Mouse (Mus musculus): ENCODE measurements around the gene Golga4. TPM values are rescaled to one million over a fixed set of nuclear protein-coding genes. Genes with fewer than 3 reads are reported as not detected.

The Golga4 gene
- polyA plus RNA-seq, 1 experiment: 18.5 TPM

DNA sequence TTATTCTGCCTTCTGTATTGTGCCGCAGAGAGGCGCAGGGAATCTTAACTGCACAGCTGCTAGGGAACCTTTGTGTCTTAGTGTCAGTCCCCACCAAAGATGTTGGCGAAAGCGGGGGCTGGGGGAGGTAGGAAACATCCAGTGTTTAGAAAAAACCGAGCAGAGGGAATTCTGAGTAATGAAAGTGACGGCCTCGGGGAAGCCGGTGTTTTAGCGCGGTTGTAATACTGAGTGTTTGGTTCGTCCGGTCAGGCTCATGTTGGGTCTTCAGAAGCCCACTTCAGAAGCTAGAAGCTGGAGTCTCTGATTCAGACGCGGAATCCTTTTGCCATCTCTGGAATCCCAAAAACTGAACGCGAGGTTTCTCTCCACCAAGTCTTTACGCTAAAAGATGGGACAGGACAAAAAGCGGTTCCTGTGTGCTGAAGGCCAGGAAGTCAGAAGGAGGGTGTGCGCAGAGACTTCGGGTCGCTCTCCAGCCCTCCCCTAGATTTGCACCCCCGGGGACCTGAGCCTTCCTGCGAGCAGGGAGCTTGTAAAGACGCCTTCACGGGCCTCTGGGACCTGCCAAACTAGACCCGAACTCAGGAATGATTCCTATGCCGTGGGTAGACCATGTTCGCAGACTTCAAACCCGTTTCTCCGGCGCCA is 28.7 kb upstream of the Golga4 start:
- Histone ChIP-seq H3K79me2 (ENCODE audit: control insufficient read depth, insufficient read depth) (no peaks in the 10 kb centered on the region), H3K4me2 (ENCODE audit: low read depth) (peak overlapping the region; percentile 77), H3K36me3 (ENCODE audit: control insufficient read depth, insufficient read depth) (no peaks in the 10 kb centered on the region), H3K4me3 (no peak overlapping the region), H3K27me3 (ENCODE audit: control insufficient read depth, insufficient read depth, insufficient read length) (peaks cover 37% of the 10 kb centered on the region), H3ac (ENCODE audit: control insufficient read depth, insufficient read length) (no peak overlapping the region)
- no peak for TF ChIP-seq REST (IDR thresholded peaks at IDR 0.05; ENCODE audit: insufficient read depth, insufficient read length)

GRCm38 (mm10) chr9:118477961-118478360 is 28.1 kb upstream of the Golga4 start, which contains the start of gene Eomes:
Eomes (plus strand) TSS chr9:118478212.
- Histone ChIP-seq H3ac (ENCODE audit: control insufficient read depth, insufficient read length) (no peak within 1 kb of the TSS), H3K4me3 (no peak within 1 kb of the TSS), H3K36me3 (ENCODE audit: control insufficient read depth, insufficient read depth) (no peaks in the 10 kb centered on the region), H3K4me2 (ENCODE audit: low read depth) (peak within 1 kb of the TSS; percentile 77), H3K79me2 (ENCODE audit: control insufficient read depth, insufficient read depth) (no peaks in the 10 kb centered on the region), H3K27me3 (ENCODE audit: control insufficient read depth, insufficient read depth, insufficient read length) (peaks cover 37% of the 10 kb centered on the region)
- TF ChIP-seq POLR2A (IDR thresholded peaks at IDR 0.05; ENCODE audit: insufficient read length, low read depth) (no peak), MYOD1 (IDR thresholded peaks at IDR 0.05; ENCODE audit: control insufficient read depth in 1 of 3, insufficient read length in 2 of 3, low read depth in 2 of 3) (no peak)

- no peak overlapping the region for H3K4me3 ChIP-seq
- no peak for TF ChIP-seq TCF3 (IDR thresholded peaks at IDR 0.05; ENCODE audit: insufficient read length, low read depth)
- no peak for TF ChIP-seq POLR2A (IDR thresholded peaks at IDR 0.05; ENCODE audit: insufficient read length, low read depth)
- TF ChIP-seq REST (IDR thresholded peaks at IDR 0.05; ENCODE audit: insufficient read depth, insufficient read length): no peak
- no peak for TF ChIP-seq CEBPB (IDR thresholded peaks at IDR 0.05; ENCODE audit: insufficient read depth, poor library complexity, severe bottlenecking)
- TF ChIP-seq POLR2AphosphoS2 (IDR thresholded peaks at IDR 0.05; ENCODE audit: insufficient read length, low read depth): no peak
- no peak for TF ChIP-seq MAX (IDR thresholded peaks at IDR 0.05; ENCODE audit: low read depth)
- no peak for TF ChIP-seq MYOD1 (IDR thresholded peaks at IDR 0.05; ENCODE audit: control insufficient read depth in 1 of 3, insufficient read length in 2 of 3, low read depth in 2 of 3)
- TF ChIP-seq SRF (IDR thresholded peaks at IDR 0.05; ENCODE audit: control insufficient read depth, insufficient read length, low read depth): no peak
- no peak for TF ChIP-seq MYOG (IDR thresholded peaks at IDR 0.05; ENCODE audit: control insufficient read depth in 1 of 3, insufficient read depth in 1 of 3, insufficient read length in 2 of 3, low read depth in 2 of 3)
- no peak for TF ChIP-seq TCF12 (IDR thresholded peaks at IDR 0.05; ENCODE audit: insufficient read depth, poor library complexity, severe bottlenecking)
- TF ChIP-seq USF1 (IDR thresholded peaks at IDR 0.05; ENCODE audit: low read depth): no peak
- TF ChIP-seq E2F4 (IDR thresholded peaks at IDR 0.05; ENCODE audit: insufficient read depth): no peak
- H3K36me3 ChIP-seq (ENCODE audit: control insufficient read depth, insufficient read depth): no peaks in the 10 kb centered on the region
- peak overlapping the region; percentile 77 for H3K4me2 ChIP-seq (ENCODE audit: low read depth)
- no peak overlapping the region for H3ac ChIP-seq (ENCODE audit: control insufficient read depth, insufficient read length)
- H3K27me3 ChIP-seq (ENCODE audit: control insufficient read depth, insufficient read depth, insufficient read length): peaks cover 37% of the 10 kb centered on the region
- H3K79me2 ChIP-seq (ENCODE audit: control insufficient read depth, insufficient read depth): no peaks in the 10 kb centered on the region
These were observed 27.6 kb upstream of the Golga4 start for GRCm38 (mm10) chr9:118478458-118478838.

DNA sequence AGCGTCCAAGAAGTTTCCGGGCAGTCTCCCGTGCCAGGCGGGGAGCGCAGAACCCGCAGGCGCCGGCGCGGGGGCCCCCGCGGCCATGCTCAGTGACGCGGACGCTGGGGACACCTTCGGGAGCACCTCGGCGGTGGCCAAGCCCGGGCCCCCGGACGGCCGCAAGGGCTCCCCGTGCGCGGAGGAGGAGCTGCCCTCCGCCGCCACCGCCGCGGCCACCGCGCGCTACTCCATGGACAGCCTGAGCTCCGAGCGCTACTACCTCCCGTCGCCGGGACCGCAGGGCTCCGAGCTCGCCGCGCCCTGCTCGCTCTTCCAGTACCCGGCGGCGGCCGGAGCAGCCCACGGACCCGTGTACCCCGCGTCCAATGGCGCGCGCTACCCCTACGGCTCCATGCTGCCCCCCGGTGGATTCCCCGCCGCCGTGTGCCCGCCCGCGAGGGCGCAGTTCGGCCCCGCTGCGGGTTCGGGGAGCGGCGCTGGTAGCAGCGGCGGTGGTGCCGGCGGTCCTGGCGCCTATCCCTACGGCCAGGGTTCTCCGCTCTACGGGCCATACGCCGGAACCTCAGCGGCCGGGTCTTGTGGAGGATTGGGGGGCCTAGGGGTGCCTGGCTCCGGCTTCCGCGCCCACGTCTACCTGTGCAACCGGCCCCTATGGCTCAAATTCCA is 27.1 kb upstream of the Golga4 start:
- Histone ChIP-seq H3K27me3 (ENCODE audit: control insufficient read depth, insufficient read depth, insufficient read length) (peaks cover 37% of the 10 kb centered on the region), H3ac (ENCODE audit: control insufficient read depth, insufficient read length) (no peak overlapping the region)
- TF ChIP-seq POLR2AphosphoS2 (IDR thresholded peaks at IDR 0.05; ENCODE audit: insufficient read length, low read depth) (no peak), MYOG (IDR thresholded peaks at IDR 0.05; ENCODE audit: control insufficient read depth in 1 of 3, insufficient read depth in 1 of 3, insufficient read length in 2 of 3, low read depth in 2 of 3) (no peak), MYOD1 (IDR thresholded peaks at IDR 0.05; ENCODE audit: control insufficient read depth in 1 of 3, insufficient read length in 2 of 3, low read depth in 2 of 3) (no peak), TCF12 (IDR thresholded peaks at IDR 0.05; ENCODE audit: insufficient read depth, poor library complexity, severe bottlenecking) (no peak), TCF3 (IDR thresholded peaks at IDR 0.05; ENCODE audit: insufficient read length, low read depth) (no peak), MAX (IDR thresholded peaks at IDR 0.05; ENCODE audit: low read depth) (no peak)

GRCm38 (mm10) chr9:118479508-118480291 is 26.4 kb upstream of the Golga4 start:
- Histone ChIP-seq H3K36me3 (ENCODE audit: control insufficient read depth, insufficient read depth) (no peaks in the 10 kb centered on the region), H3ac (ENCODE audit: control insufficient read depth, insufficient read length) (no peak overlapping the region), H3K27me3 (ENCODE audit: control insufficient read depth, insufficient read depth, insufficient read length) (peaks cover 32% of the 10 kb centered on the region), H3K4me3 (no peak overlapping the region), H3K79me2 (ENCODE audit: control insufficient read depth, insufficient read depth) (no peaks in the 10 kb centered on the region), H3K4me2 (ENCODE audit: low read depth) (no peak overlapping the region)
- no peak for TF ChIP-seq POLR2A (IDR thresholded peaks at IDR 0.05; ENCODE audit: insufficient read length, low read depth)
- TF ChIP-seq CEBPB (IDR thresholded peaks at IDR 0.05; ENCODE audit: insufficient read depth, poor library complexity, severe bottlenecking): no peak

More for the DNA sequence above, 27.1 kb upstream of the Golga4 start:
- H3K36me3 ChIP-seq (ENCODE audit: control insufficient read depth, insufficient read depth): no peaks in the 10 kb centered on the region
- peak overlapping the region; percentile 77 for H3K4me2 ChIP-seq (ENCODE audit: low read depth)
- H3K4me3 ChIP-seq: no peak overlapping the region
- H3K79me2 ChIP-seq (ENCODE audit: control insufficient read depth, insufficient read depth): no peaks in the 10 kb centered on the region
